Mouse (Mus musculus) megakaryocyte, adult 5-6 weeks (primary cell): ENCODE data around the gene Lgi4. TPM values are rescaled to one million over a fixed set of nuclear protein-coding genes. Genes with fewer than 3 reads are reported as not detected.
A peak's percentile ranks its signal among the peaks of the same experiment; 100 is the strongest.

Experiments
- ATAC-seq: 2 replicates; pipeline ENCODE4 v1.8.0; 2016; ENCODE audit warnings: mild to moderate bottlenecking, inconsistent platforms; ENCODE audit not compliant: poor library complexity, severe bottlenecking
- total RNA-seq, 2 experiments: library from RNA; stranded (forward) in 1 of 2; stranded (reverse) in 1 of 2; fragments of 153-499, 151-499 nt in 1 of 2; fragments of 221-1000, 200-1000 nt in 1 of 2; gene quantifications; 2 replicates each; pipeline versions ENCODE4 v1.2.3 to v1.2.4; 2015 to 2017

Gene Lgi4
- total RNA-seq, 2 experiments from 2014 or later: 0.07 to 0.13 TPM

DNA sequence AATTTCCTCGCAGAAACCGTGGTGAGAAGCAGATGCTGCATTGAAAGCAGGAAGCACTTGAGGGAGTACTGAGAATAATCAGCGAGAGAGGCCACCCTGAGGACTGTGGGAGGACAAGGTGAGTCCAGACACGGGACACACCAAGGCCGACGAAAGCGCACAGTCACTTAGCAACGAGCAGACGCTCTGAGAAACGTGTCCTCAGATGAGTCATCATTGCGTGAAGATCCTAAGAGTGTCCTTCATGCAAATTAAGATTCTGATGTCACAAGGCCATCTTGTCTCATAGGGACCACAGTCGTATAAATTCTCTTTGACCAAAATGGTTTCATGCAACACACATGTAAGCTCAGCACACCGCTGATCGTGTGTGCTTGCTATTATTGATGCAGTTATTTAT lies 41.6 kb downstream of the Lgi4 start:
- no peak for ATAC-seq

DNA sequence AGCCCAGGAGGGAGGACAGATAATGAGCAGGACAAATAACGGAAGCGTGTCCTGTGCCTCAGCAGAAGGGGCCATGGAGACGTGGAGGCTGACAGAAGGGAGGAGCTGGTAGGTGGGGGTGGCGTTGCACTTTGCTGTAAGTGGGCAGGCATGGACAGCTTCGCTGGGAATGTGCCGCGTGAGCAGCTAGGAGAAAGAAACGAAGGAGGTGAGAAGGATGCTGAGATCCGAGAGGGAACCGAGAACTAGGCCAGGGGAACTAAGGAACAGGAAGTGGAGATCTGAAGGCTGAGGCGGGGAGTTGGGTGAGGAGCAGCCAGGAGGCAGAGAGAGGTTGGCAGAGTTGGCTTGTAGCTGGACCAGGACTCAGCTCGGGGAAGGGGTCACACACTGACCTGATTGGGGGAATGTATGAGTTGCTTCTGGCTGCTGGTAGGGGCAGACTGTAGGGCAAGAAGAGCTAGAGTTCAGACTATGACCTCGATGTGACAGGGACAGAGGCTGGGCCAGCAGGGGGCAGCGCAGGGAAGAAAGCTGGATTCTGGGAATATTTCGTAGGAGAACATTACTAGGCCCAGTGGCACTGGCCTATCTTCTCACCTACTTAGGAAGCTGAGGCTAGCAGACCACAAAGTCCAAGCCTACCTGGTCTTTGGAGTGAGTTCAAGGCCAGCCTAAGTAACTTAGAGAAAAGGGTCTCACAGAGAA lies 46.1 kb downstream of the Lgi4 start:
- peak; percentile 79 for ATAC-seq

- no peak for ATAC-seq
These were observed 47.0 kb downstream of the Lgi4 start for GRCm38 (mm10) chr7:31106166-31106565.

DNA sequence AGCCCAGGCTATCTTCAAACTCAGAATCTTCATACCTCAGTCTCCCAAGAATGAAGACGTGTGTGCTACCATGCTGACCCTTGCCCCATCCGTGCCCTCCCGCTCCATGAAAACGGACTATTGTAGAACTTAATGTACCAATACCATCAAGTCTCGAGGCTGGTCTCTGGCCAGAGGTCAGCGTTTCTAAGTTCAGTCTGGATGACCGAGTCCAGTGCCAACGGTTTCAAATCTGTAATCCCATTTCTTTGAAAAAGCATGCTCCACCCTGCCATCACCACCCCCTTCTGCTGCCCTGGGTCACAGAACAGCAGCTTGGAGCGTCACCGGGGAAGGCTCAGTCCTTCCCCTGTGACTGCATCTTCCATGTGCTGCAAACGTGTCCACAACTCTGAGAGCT lies 48.6 kb downstream of the Lgi4 start:
- ATAC-seq: no peak

- no peak for ATAC-seq
These were observed 49.9 kb downstream of the Lgi4 start for GRCm38 (mm10) chr7:31109091-31109490.

- no peak for ATAC-seq
These were observed 50.7 kb downstream of the Lgi4 start for GRCm38 (mm10) chr7:31109796-31110195.

DNA sequence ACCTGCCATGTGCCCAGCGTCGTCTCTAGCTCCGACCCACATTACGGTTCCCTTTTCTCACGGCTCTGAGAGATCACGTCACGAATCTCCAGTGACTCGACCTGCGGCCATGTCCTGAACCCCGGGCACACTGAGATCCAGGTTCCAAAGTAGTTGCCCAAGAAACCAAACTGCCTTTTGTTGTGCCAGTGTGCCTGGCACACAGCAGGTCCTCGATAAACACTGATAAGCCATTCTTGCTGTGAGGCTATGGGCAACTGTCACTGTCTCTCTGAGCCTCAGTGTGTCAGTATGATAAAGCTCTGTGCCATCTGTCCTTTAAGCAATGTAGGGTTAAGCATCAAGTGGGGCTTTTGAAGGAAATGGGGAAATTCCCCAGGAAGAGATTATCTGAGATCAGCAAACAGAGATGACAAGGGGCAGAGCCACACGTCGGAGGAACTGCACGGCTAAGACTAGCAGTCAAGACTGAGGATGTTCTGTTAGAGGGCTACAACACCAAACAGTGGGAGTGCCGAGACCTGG lies 51.8 kb downstream of the Lgi4 start:
- peak; percentile 21; the same call in 1 of the 2 replicates for ATAC-seq

DNA sequence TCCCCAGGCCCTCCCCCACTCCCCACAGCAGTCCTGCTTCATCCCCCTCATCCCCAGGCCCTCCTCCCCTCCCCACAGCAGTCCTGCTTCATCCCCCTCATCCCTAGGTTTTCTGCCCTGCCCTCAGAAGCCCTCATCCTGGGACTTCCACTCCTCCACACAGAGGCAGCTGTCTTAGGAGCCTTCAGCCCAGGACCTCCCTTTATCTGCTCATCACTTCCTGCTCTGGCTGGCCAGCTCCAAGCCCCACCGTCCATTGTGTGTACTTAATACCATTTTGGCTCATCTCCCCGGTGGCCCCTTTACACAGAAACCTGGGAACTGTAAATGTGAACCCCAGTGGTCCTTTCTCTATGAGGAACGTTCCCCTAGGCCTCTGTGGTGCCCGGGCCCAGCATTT lies 52.9 kb downstream of the Lgi4 start:
- no peak for ATAC-seq

- no peak for ATAC-seq
These were observed 54.7 kb downstream of the Lgi4 start for GRCm38 (mm10) chr7:31113800-31114199.

GRCm38 (mm10) chr7:31114646-31115045 lies 55.5 kb downstream of the Lgi4 start:
- no peak for ATAC-seq

DNA sequence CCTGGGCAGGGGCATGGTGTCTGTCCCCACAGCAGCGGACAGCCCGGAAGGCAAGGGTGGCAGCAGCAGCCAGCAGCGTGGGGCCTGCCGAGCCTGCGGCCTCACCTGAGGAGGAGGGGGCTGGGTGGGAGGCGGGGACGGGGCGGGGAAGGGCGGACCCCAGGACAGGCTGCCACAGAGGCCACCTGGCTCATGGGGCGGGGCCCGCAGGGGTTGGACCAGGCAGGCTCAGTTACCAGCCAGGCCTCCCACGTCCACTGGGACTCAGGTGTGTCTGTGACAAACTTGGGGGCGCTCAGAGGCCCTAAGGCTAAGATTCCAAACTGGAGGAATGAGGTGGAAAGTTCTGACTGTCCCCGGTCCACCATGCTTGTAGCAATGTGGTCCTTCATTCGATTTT lies 56.0 kb downstream of the Lgi4 start, which contains the start of gene Hpn:
Hpn (minus strand) TSS at position 109 of the 400 bp plus-strand sequence.
- ATAC-seq: no peak

- peak; percentile 48 for ATAC-seq
These were observed 56.5 kb downstream of the Lgi4 start for GRCm38 (mm10) chr7:31115587-31116043.

- ATAC-seq: no peak
These were observed 57.6 kb downstream of the Lgi4 start for GRCm38 (mm10) chr7:31116721-31117145.

DNA sequence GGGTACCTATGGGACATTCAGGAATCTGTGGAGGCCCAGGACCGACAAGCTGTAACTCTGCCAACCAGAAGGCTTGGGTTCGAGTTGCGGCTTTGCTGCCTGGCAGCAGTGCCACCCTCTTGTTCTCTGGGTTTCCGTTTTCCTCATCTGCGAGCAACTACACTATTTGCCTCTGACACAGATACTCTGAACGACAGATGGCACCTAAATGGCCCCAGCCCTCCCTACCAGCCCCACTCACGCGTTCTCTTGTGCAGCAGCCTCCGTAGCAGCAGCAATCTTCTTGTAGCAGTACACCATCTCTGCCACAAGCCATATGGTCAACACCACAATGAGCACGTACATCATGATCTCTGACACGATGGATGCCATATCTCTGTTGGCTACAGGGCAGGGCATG lies 58.3 kb downstream of the Lgi4 start:
- no peak for ATAC-seq

- no peak for ATAC-seq
These were observed 59.3 kb downstream of the Lgi4 start for GRCm38 (mm10) chr7:31118486-31118885.

DNA sequence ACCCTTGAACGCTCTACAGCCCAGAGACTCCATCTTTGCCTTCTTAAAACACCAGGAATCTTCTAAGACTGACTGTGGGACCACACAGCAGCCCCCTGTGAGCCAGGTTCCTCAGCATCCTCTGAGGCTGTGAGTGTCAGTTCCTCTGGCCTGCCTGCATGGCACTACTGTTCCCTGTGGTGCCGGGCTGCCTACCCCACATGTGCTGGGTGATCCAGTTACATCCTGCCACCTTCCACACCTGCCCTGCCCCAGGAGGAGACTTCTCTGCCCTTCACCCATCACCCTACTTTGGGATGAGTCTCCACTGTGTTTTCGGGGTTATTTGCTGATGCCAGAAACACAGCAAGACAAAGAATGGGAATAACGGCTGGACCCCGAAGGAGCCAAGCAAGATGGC lies 60.4 kb downstream of the Lgi4 start:
- no peak for ATAC-seq

Other genes with a start within 250 kb of the Lgi4 start
- 3.4 and 4.0 TPM in 2 replicates for gene Ffar2, start 235.6 kb upstream of the Lgi4 start, total RNA-seq (2015)
- 12.2 and 15.3 TPM in 2 replicates for gene Ffar2, start 235.6 kb upstream of the Lgi4 start, total RNA-seq (2017)
- gene Ffar3, start 203.2 kb upstream of the Lgi4 start, total RNA-seq (2015): not detected in 2 replicates
- gene Ffar3, start 203.2 kb upstream of the Lgi4 start, total RNA-seq (2017): not detected in 2 replicates
- gene Ffar1, start 197.8 kb upstream of the Lgi4 start, total RNA-seq (2015): 0.09 TPM in 1 of 2 replicates, not detected in the other
- gene Ffar1, start 197.8 kb upstream of the Lgi4 start, total RNA-seq (2017): 0.07 TPM in 1 of 2 replicates, not detected in the other
- gene Cd22, start 179.0 kb upstream of the Lgi4 start, total RNA-seq (2015): 1.9 and 2.7 TPM in 2 replicates
- gene Cd22, start 179.0 kb upstream of the Lgi4 start, total RNA-seq (2017): 10.5 and 10.8 TPM in 2 replicates
- gene Mag, start 144.5 kb upstream of the Lgi4 start, total RNA-seq (2015): 0.87 and 0.89 TPM in 2 replicates
- 0.95 and 1.1 TPM in 2 replicates for gene Mag, start 144.5 kb upstream of the Lgi4 start, total RNA-seq (2017)
- gene Hamp2, start 134.7 kb upstream of the Lgi4 start, total RNA-seq (2015): not detected in 2 replicates
- not detected in 2 replicates for gene Hamp2, start 134.7 kb upstream of the Lgi4 start, total RNA-seq (2017)
- 0.60 TPM in 1 of 2 replicates, not detected in the other for gene Hamp, start 115.3 kb upstream of the Lgi4 start, total RNA-seq (2015)
- gene Hamp, start 115.3 kb upstream of the Lgi4 start, total RNA-seq (2017): not detected in 2 replicates
- gene Usf2, start 102.5 kb upstream of the Lgi4 start, total RNA-seq (2015): 145 and 150 TPM in 2 replicates
- gene Usf2, start 102.5 kb upstream of the Lgi4 start, total RNA-seq (2017): 193 and 226 TPM in 2 replicates
- 4.3 and 7.3 TPM in 2 replicates for gene Lsr, start 85.9 kb upstream of the Lgi4 start, total RNA-seq (2015)
- 4.7 and 6.1 TPM in 2 replicates for gene Lsr, start 85.9 kb upstream of the Lgi4 start, total RNA-seq (2017)
- gene Fam187b, start 85.6 kb upstream of the Lgi4 start, total RNA-seq (2015): 1.4 and 1.9 TPM in 2 replicates
- 0.51 and 0.77 TPM in 2 replicates for gene Fam187b, start 85.6 kb upstream of the Lgi4 start, total RNA-seq (2017)
- 1,077 and 1,092 TPM in 2 replicates for gene Fxyd5, start 16.9 kb upstream of the Lgi4 start, total RNA-seq (2015)
- gene Fxyd5, start 16.9 kb upstream of the Lgi4 start, total RNA-seq (2017): 807 and 874 TPM in 2 replicates
- not detected in 2 replicates for gene Fxyd7, start 7.9 kb upstream of the Lgi4 start, total RNA-seq (2015)
- 0.51 TPM in 1 of 2 replicates, not detected in the other for gene Fxyd7, start 7.9 kb upstream of the Lgi4 start, total RNA-seq (2017)
- gene Fxyd1, start 2.1 kb upstream of the Lgi4 start, total RNA-seq (2015): 0.46 TPM in 1 of 2 replicates, not detected in the other
- gene Fxyd1, start 2.1 kb upstream of the Lgi4 start, total RNA-seq (2017): not detected in 2 replicates
- gene Fxyd3, start 17.4 kb downstream of the Lgi4 start, total RNA-seq (2015): not detected in 2 replicates
- not detected in 2 replicates for gene Fxyd3, start 17.4 kb downstream of the Lgi4 start, total RNA-seq (2017)
- gene Hpn, start 55.9 kb downstream of the Lgi4 start, total RNA-seq (2015): 1.5 and 2.1 TPM in 2 replicates
- gene Hpn, start 55.9 kb downstream of the Lgi4 start, total RNA-seq (2017): 0.33 and 1.7 TPM in 2 replicates
- gene Scn1b, start 67.7 kb downstream of the Lgi4 start, total RNA-seq (2015): 0.52 TPM in 1 of 2 replicates, not detected in the other
- 0.28 and 0.59 TPM in 2 replicates for gene Scn1b, start 67.7 kb downstream of the Lgi4 start, total RNA-seq (2017)
- 74.2 and 76.0 TPM in 2 replicates for gene Gramd1a, start 96.6 kb downstream of the Lgi4 start, total RNA-seq (2015)
- 34.1 and 35.3 TPM in 2 replicates for gene Gramd1a, start 96.6 kb downstream of the Lgi4 start, total RNA-seq (2017)
- not detected in 2 replicates for gene Scgb2b2, start 231.2 kb downstream of the Lgi4 start, total RNA-seq (2015)
- not detected in 2 replicates for gene Scgb2b2, start 231.2 kb downstream of the Lgi4 start, total RNA-seq (2017)
- not detected in 2 replicates for gene Scgb1b2, start 232.5 kb downstream of the Lgi4 start, total RNA-seq (2015)
- gene Scgb1b2, start 232.5 kb downstream of the Lgi4 start, total RNA-seq (2017): not detected in 2 replicates